Mouse (Mus musculus) heart, embryonic 10.5 days (tissue): ENCODE measurements around the gene Ccdc62. TPM values are rescaled to one million over a fixed set of nuclear protein-coding genes. Genes with fewer than 3 reads are reported as not detected.
A peak's percentile ranks its signal among the peaks of the same experiment; 100 is the strongest.

Experiments used
- DNase-seq: peaks from one replicate; pipeline ENCODE4 v3.0.0-alpha.2; 2017; ENCODE audit warnings: low spot score
- H3K27ac ChIP-seq: fragments of 300-500 bp; sonication (generic); 2 replicates; pipeline ENCODE4 v1.5.1; 2016; ENCODE audit warnings: mild to moderate bottlenecking
- H3K27me3 ChIP-seq: fragments of 300-500 bp; sonication (generic); 2 replicates; pipeline ENCODE4 v1.6.1; 2016; ENCODE audit warnings: mild to moderate bottlenecking; ENCODE audit not compliant: poor library complexity, insufficient read depth, severe bottlenecking
- H3K36me3 ChIP-seq: fragments of 300-500 bp; sonication (generic); 2 replicates; pipeline ENCODE4 v1.6.1; 2016; ENCODE audit warnings: mild to moderate bottlenecking, moderate library complexity
- H3K4me1 ChIP-seq: fragments of 300-500 bp; sonication (generic); 2 replicates; pipeline ENCODE4 v1.6.1; 2016; ENCODE audit warnings: mild to moderate bottlenecking
- H3K4me3 ChIP-seq: fragments of 300-500 bp; sonication (generic); 2 replicates; pipeline ENCODE4 v1.5.1; 2016; ENCODE audit warnings: mild to moderate bottlenecking, moderate library complexity
- H3K9me3 ChIP-seq: fragments of 300-500 bp; sonication (generic); 2 replicates; pipeline ENCODE4 v1.6.1; 2016; ENCODE audit warnings: mild to moderate bottlenecking, moderate library complexity
- WGBS: fragments of 180-500 bp; shearing (Covaris S2); methylation state at CpG from one replicate; pipeline ENCODE4 v1.1.7; 2016; 5-methylcytosine and 5-hydroxymethylcytosine counted together
- polyA plus RNA-seq: library from polyadenylated mRNA; unstranded; fragments of >200 nt; fragmentation: Nextera tagmentation; extraction: Ambion mirVana; gene quantifications from 2 replicates; pipeline ENCODE4 v1.2.1, GENCODE M21; 2016

Gene Ccdc62
- 3.7 and 5.7 TPM in 2 replicates for polyA plus RNA-seq

DNA sequence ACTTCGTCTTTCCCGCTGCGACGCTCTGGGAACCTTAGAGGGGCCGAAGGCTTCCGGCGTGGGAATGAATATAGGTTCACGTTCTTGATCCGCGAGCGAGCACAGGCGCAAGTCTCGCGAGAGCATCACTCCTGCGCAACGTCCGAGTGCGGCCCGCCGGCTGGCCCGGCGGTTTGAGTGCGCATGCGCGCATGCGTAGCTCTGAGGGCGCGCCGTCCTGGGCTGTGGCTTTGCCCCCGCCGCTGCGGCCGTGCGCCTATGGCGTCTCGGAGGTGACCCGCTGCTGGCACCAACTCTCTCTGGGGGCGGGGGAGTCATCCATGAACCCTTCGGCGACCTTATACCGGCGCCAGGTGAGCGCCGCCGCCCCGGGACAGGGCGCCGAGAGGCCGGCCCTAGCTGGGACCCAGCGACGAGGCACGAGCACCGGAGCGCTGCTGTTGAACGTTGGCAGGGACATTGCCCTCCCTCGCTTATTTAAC is at the start of gene Ccdc62:
Gene Ccdc62, plus strand, starts transcription at position 172 of the 482 bp plus-strand sequence.
- DNase-seq = peak; percentile 96
- Histone ChIP-seq H3K36me3 (peaks cover 39% of the 10 kb centered on the region), H3K4me3 (peak within 1 kb of the TSS; percentile 80), H3K27me3 (no peaks in the 10 kb centered on the region), H3K27ac (peak within 1 kb of the TSS; percentile 97), H3K4me1 (peaks cover 8% of the 10 kb centered on the region; the same call in 1 of the 2 replicates), H3K9me3 (no peaks in the 10 kb centered on the region)
- WGBS = under 1% methylated on average over 56 of the region's 56 CpGs

DNA sequence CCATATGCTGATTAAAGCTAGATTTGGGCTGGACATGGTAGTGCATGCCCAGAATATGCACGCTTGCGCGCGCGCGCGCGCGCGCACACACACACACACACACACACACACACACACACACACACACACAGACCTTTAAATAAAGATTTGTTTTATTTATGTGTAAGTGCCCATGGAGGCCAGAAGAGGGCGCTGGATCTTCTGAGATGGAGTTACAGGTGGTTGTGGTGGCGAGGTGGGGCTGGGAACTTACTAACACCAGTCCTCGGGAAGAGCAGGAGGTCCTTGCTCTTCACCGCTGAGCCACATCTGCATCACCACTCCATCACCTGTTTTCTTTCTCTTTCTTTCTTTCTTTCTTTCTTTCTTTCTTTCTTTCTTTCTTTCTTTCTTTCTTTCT is 49.7 kb upstream of the Ccdc62 start:
- Histone ChIP-seq H3K27me3 (no peaks in the 10 kb centered on the region; the same call in 1 of the 2 replicates), H3K36me3 (no peaks in the 10 kb centered on the region), H3K4me1 (peaks cover 3% of the 10 kb centered on the region; the same call in 1 of the 2 replicates), H3K9me3 (no peaks in the 10 kb centered on the region), H3K4me3 (no peak overlapping the region), H3K27ac (no peak overlapping the region)
- no peak for DNase-seq
- WGBS = 72% methylated on average over 12 of the region's 14 CpGs

DNA sequence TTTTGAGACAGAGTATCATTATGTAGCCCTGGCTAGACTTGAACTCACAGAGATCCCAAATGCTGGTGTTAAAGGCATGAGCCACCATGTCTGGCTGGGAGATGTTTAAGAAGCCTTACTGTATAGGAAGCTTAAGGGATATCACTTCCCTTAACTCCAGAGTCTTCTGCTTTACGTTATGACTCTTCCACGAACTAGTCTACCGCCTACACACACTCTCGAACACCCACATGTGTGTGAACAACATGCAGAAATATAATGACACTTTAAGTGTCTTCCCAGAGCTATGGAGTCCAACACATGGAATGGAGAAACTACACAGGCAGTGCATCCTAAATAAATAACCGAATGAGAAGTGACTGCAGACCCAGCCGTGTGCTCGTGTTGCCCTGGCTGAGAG is 46.6 kb upstream of the Ccdc62 start:
- H3K27me3 ChIP-seq = no peaks in the 10 kb centered on the region; the same call in 1 of the 2 replicates
- no peaks in the 10 kb centered on the region for H3K36me3 ChIP-seq
- no peak overlapping the region for H3K4me3 ChIP-seq
- no peak for DNase-seq
- H3K27ac ChIP-seq = no peak overlapping the region
- H3K4me1 ChIP-seq = peaks cover 3% of the 10 kb centered on the region; the same call in 1 of the 2 replicates
- no peaks in the 10 kb centered on the region for H3K9me3 ChIP-seq
- WGBS = 76% methylated on average over 7 of the region's 7 CpGs

DNA sequence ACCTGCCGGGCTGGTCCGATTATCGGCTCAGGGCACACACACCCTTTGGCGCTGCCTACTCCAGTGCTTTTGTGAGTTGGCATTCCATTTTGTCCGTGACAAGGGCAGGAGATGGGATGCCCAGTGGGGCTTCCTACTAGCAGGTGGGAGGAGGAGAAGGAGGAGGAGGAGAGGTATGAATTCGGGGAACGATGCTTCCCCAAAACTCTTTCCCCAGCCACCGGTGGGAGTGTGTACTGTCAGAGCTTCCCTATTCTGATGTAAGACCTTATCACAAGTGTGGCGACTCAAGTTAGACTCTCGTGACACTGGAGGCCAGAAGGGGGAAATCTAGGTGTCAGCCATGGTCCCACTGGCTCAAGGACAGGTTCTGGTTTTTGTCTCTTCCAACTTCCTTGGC is 46.1 kb upstream of the Ccdc62 start:
- Histone ChIP-seq H3K27me3 (no peaks in the 10 kb centered on the region; the same call in 1 of the 2 replicates), H3K27ac (no peak overlapping the region), H3K4me1 (peaks cover 3% of the 10 kb centered on the region; the same call in 1 of the 2 replicates), H3K4me3 (no peak overlapping the region), H3K9me3 (no peaks in the 10 kb centered on the region), H3K36me3 (no peaks in the 10 kb centered on the region)
- WGBS = 70% methylated on average over 10 of the region's 10 CpGs
- no peak for DNase-seq

DNA sequence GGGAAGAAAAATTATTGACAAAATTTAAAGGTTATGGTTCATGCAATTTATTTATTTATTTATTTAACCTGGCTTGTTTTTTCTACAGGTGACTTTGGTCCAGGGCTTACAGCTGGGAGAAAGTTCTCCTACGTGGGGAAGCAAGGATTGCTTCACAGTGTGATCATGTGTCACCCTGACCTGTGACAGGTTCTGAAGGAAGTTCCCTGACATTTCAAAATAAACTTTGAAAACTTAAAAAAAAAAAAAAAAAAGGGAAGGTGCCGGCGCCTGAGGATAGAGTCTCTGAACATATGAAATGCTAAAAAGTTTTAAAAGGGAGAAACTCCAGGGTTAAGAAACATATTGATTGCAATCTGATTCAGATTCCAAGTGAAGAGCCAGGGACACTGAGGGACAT is 44.1 kb upstream of the Ccdc62 start:
- no peak overlapping the region for H3K27ac ChIP-seq
- WGBS = 76% methylated on average over 3 of the region's 3 CpGs
- no peak overlapping the region for H3K4me3 ChIP-seq
- DNase-seq = no peak
- H3K9me3 ChIP-seq = no peaks in the 10 kb centered on the region
- no peaks in the 10 kb centered on the region for H3K36me3 ChIP-seq
- H3K4me1 ChIP-seq = no peaks in the 10 kb centered on the region; the same call in 1 of the 2 replicates
- no peaks in the 10 kb centered on the region; the same call in 1 of the 2 replicates for H3K27me3 ChIP-seq

DNA sequence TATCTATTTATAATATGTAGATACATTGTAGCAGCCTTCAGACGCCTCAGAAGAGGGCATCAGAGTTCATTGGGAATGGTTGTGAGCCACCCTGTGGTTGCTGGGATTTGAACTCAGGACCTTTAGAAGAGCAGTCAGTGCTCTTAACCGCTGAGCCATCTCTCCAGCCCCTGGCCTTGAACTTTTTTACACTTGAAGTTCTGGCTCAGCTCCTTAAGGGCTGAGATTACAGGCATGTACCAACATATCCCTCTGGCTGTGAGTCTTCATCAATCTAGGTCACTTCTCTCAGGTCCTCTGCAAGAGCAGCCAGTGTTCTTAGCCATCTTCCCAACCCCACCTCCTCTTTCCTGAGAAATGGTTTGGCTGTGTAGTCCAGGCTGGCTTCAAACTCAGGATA is 40.2 kb upstream of the Ccdc62 start:
- H3K4me1 ChIP-seq = no peaks in the 10 kb centered on the region
- H3K9me3 ChIP-seq = no peaks in the 10 kb centered on the region
- H3K4me3 ChIP-seq = no peak overlapping the region
- no peak overlapping the region for H3K27ac ChIP-seq
- H3K36me3 ChIP-seq = no peaks in the 10 kb centered on the region
- DNase-seq = no peak
- 68% methylated on average over 2 of the region's 2 CpGs for WGBS
- H3K27me3 ChIP-seq = no peaks in the 10 kb centered on the region

DNA sequence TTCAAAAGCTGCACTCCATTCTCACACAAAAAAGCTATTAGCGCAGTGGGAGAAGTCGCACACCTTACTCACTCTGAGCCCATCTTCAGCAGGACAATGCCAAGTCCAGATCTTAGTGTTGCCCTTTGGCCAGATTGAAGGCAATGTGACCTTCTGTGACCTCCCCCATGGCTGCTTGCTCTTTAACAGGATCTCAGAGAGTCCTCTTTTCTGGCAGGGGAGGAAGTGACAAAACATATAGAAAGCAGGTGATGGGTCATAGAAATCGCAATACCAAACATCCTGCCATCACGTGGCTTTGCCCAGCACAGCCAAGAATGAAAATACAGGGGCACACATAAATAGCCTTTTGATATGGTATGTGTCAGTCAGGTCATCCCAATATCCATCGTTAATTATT is 39.5 kb upstream of the Ccdc62 start:
- Histone ChIP-seq H3K4me1 (no peaks in the 10 kb centered on the region), H3K9me3 (no peaks in the 10 kb centered on the region), H3K4me3 (no peak overlapping the region), H3K27ac (no peak overlapping the region), H3K36me3 (no peaks in the 10 kb centered on the region), H3K27me3 (no peaks in the 10 kb centered on the region)
- no peak for DNase-seq
- 76% methylated on average over 5 of the region's 5 CpGs for WGBS

DNA sequence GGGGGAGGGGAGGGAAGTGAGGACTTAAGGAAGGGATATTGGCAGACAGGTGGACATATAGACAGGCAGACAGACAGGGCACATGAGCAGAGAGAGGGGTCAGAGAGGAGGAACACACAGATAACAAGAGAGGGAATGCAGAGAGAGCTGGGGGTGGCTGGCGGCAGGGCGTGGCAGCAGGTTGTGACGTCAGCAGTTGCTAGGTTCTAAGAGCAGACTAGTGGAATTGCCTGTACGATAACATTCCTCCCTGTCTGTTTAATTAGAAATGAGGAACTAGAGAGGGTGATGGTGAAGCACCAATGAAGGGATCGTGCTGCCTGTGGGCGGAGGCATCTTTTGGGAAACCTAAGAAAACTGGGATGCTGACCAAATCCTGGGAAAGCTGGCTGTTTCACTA is 38.8 kb upstream of the Ccdc62 start:
- Histone ChIP-seq H3K4me1 (no peaks in the 10 kb centered on the region), H3K36me3 (no peaks in the 10 kb centered on the region), H3K9me3 (no peaks in the 10 kb centered on the region), H3K27me3 (no peaks in the 10 kb centered on the region), H3K27ac (no peak overlapping the region), H3K4me3 (no peak overlapping the region)
- 37% methylated on average over 6 of the region's 6 CpGs for WGBS
- no peak for DNase-seq

DNA sequence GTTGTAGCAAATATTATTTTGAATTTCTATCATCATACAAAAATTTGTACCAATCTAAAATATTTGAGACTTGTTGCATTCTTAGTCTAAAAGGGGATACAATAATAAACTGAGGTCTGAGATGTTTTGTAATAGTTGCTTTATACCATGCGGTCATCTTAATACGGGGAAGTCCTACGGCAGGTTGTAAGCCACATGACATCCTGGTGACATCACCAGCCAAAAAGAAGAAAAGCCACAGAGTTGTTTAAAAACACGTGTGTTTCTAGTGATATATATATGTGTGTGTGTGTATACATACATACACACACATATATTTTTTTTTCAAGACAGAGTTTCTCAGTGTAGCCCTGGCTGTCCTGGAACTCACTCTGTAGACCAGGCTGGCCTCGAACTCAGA is 37.0 kb upstream of the Ccdc62 start:
- H3K9me3 ChIP-seq = no peaks in the 10 kb centered on the region
- H3K27me3 ChIP-seq = no peaks in the 10 kb centered on the region
- H3K27ac ChIP-seq = no peak overlapping the region
- no peak overlapping the region for H3K4me3 ChIP-seq
- WGBS = 91% methylated on average over 5 of the region's 5 CpGs
- no peak for DNase-seq
- no peaks in the 10 kb centered on the region for H3K4me1 ChIP-seq
- no peaks in the 10 kb centered on the region for H3K36me3 ChIP-seq

DNA sequence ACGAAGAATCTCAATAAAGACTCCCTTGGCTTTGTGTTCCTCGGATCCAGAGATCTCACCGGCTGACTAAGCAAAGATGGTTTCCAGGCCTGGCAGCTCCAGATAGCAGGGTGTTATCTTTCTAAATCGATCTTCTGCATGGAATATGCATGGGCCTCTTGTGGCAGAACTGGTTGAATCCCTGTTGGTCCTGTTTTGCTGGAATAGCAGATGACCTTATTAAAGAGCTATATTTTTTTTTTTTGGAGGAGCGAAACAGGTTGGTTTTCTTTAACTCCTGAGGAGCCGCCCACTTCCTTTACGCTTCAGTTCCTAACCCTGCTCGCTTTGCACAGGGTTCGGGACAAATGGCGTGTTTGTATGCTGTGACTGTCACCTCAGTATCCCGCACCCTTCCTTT is 34.1 kb upstream of the Ccdc62 start:
- Histone ChIP-seq H3K4me1 (no peaks in the 10 kb centered on the region), H3K27ac (no peak overlapping the region), H3K9me3 (no peaks in the 10 kb centered on the region), H3K4me3 (no peak overlapping the region), H3K27me3 (no peaks in the 10 kb centered on the region), H3K36me3 (no peaks in the 10 kb centered on the region)
- DNase-seq = no peak
- WGBS = 74% methylated on average over 11 of the region's 11 CpGs

DNA sequence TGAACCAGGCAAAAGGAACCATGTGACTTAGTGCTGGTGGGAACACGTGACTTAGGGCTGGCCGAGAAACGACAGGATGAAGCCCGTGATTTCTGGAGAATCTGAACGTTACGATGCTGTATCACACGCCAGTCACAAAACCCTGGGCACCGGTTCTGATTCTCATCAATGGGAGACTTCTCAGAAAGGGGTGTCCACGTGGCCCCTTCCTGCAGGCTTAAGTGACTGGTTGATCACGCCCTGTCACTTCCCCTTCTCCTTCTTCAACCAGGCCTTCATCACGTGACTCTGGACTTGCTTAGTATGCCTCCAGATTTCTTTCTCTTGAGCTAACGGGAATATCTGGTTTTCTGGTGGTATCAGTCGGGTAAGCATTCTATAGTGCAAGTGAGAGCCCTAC is 33.1 kb upstream of the Ccdc62 start:
- no peaks in the 10 kb centered on the region for H3K4me1 ChIP-seq
- DNase-seq = no peak
- no peaks in the 10 kb centered on the region for H3K36me3 ChIP-seq
- no peaks in the 10 kb centered on the region for H3K27me3 ChIP-seq
- H3K4me3 ChIP-seq = no peak overlapping the region
- H3K9me3 ChIP-seq = no peaks in the 10 kb centered on the region
- WGBS = 81% methylated on average over 13 of the region's 13 CpGs
- H3K27ac ChIP-seq = no peak overlapping the region

DNA sequence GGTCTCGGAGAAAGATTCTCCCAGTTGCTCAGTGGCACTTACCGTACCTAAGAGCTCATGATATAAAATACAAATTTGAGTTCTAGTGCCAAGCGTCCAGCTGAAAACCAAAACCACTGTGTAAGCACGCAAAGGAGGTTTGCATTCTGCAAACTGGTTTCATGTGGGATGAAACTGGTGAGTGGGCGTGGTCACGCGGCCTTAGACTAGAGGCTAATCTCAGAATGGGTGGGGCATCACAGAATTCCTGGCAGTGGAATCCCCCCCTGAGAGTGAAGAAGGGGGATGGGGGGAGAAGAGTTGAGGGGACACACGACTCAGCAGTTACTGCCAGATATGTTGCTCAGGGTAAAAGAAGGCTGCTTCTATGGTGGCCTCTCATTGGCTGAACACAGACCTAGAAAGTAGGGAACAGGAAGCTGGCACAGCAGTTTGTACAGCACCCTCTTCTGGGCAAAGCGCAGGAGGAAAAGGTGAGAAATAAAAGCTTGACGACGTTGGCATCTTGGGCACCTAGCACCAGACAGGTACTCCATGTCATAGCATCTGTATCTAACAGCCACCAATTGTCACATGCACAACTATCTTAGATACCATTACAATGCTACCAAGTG is 26.3 kb upstream of the Ccdc62 start:
- no peak overlapping the region for H3K27ac ChIP-seq
- H3K4me1 ChIP-seq = peaks cover 15% of the 10 kb centered on the region
- peaks cover 10% of the 10 kb centered on the region for H3K36me3 ChIP-seq
- no peak overlapping the region for H3K4me3 ChIP-seq
- no peak for DNase-seq
- 67% methylated on average over 11 of the region's 11 CpGs for WGBS
- H3K27me3 ChIP-seq = no peaks in the 10 kb centered on the region
- H3K9me3 ChIP-seq = no peaks in the 10 kb centered on the region

DNA sequence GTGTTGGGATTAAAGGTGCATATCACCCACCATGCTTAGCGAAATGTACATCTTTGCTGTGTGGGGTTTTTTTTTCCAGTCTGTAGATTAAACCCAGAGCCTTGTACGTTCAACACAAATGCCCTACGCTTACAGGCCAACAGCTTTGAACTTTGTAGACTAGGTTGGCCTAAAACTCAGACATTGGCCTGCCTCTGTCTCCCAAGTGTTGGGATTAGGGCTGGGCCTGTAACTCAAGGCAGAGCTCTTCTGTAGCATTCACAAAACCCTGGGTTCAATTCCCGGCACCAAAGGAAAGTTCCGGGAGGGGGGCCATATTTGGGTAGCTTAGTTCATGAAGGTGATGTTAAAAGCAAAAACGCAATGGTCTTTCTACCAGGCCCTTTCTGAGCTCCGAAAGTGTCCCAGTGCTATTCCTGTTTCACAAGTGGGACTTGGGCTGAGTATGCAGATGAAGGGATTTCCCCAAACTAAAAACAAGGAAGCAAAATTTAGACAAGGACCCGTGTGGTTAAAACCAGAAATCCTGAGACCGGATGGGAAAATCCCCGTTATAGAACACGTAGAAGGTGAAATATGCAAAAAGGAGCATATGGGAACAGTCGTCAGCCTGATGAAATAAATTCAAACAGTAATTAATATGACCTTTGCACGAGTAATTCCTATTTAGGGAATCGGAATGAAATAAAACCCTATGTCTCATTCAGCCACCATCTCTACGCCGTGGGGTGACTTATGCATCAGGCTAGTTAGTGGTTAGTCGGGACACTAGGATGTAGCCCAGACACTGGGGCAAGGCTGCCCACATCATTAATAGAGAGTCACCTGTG is 24.1 kb upstream of the Ccdc62 start:
- H3K4me1 ChIP-seq = peaks cover 15% of the 10 kb centered on the region
- H3K9me3 ChIP-seq = no peaks in the 10 kb centered on the region
- 74% methylated on average over 17 of the region's 17 CpGs for WGBS
- H3K36me3 ChIP-seq = peaks cover 31% of the 10 kb centered on the region
- no peaks in the 10 kb centered on the region for H3K27me3 ChIP-seq
- DNase-seq = no peak
- peak overlapping the region; percentile 97; the same call in 1 of the 2 replicates for H3K27ac ChIP-seq
- peak overlapping the region; percentile 97; the same call in 1 of the 2 replicates for H3K4me3 ChIP-seq
